Mouse (Mus musculus): ENCODE measurements around the gene Fhad1. TPM values are rescaled to one million over a fixed set of nuclear protein-coding genes. Genes with fewer than 3 reads are reported as not detected.

The Fhad1 gene
- polyA plus RNA-seq, 1 experiment from 2014 or later, result 5.2 TPM

DNA sequence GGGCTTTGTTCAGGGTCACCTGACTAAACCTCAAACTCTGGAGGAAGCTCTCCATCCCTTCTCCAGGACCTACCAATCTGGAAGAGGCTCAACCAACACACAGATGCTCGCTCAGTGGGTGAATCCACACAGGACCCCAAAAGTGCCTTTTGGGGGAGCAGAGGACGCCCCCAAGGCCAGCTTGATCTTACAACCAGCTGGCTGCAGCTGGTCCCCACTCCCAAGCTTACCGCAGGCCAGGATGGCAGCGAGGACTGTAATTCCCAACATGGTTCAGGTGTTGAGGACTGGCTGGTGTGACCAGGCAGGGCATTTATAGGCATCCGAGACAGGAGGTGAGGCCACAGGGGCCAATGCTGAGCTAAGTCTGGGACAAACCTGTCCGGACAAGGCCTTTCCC lies 168.9 kb downstream of the Fhad1 start, which contains the start of gene Ctrc:
TSS of gene Ctrc (minus strand) at position 361 of the 400 bp plus-strand sequence.
- WGBS, result 88% methylated on average over 6 of the region's 6 CpGs
- no peaks in the 10 kb centered on the region for H3K4me1 ChIP-seq (ENCODE audit: control insufficient read depth, insufficient read depth, low read length)

More for the DNA sequence above, 168.9 kb downstream of the Fhad1 start, which contains the start of gene Ctrc:
- ATAC-seq (ENCODE audit: low read depth), result no peak
- H3K9ac ChIP-seq (replicated peaks; ENCODE audit: low read depth, low read length), result no peak within 1 kb of the TSS
- no peak within 1 kb of the TSS for H3K4me3 ChIP-seq (ENCODE audit: low read depth, low read length)
- H3K27me3 ChIP-seq (ENCODE audit: control insufficient read depth, insufficient read depth, low read length), result no peaks in the 10 kb centered on the region
- no peaks in the 10 kb centered on the region for H3K9me3 ChIP-seq (ENCODE audit: control insufficient read depth, low read length)
- H3K27ac ChIP-seq (ENCODE audit: low read depth, low read length), result no peak within 1 kb of the TSS
- H3K36me3 ChIP-seq (ENCODE audit: control insufficient read depth, insufficient read depth, low read length), result no peaks in the 10 kb centered on the region
- H3K4me2 ChIP-seq (ENCODE audit: low read depth, low read length), result no peak within 1 kb of the TSS

Other genes with a start within 250 kb of the Fhad1 start
- 5.8 and 6.4 TPM in 2 replicates for gene Dnajc16, start 224.2 kb downstream of the Fhad1 start, polyA plus RNA-seq (2014; fragmentation: Nextera tagmentation; extraction: Ambion mirVana)
- gene Casp9, start 221.5 kb downstream of the Fhad1 start, polyA plus RNA-seq (2014; fragmentation: Nextera tagmentation; extraction: Ambion mirVana), result 17.3 and 18.2 TPM in 2 replicates
- not detected in 2 replicates for gene Cela2a, start 188.9 kb downstream of the Fhad1 start, polyA plus RNA-seq (2014; fragmentation: Nextera tagmentation; extraction: Ambion mirVana)
- not detected in 2 replicates for gene Ctrc, start 168.7 kb downstream of the Fhad1 start, polyA plus RNA-seq (2014; fragmentation: Nextera tagmentation; extraction: Ambion mirVana)
- gene Efhd2, start 140.2 kb downstream of the Fhad1 start, polyA plus RNA-seq (2014; fragmentation: Nextera tagmentation; extraction: Ambion mirVana), result 33.2 and 36.3 TPM in 2 replicates
- gene Tmem51, start 69.2 kb upstream of the Fhad1 start, polyA plus RNA-seq (2014; fragmentation: Nextera tagmentation; extraction: Ambion mirVana), result 4.0 and 4.9 TPM in 2 replicates
- gene Kazn, start 224.3 kb upstream of the Fhad1 start, polyA plus RNA-seq (2014; fragmentation: Nextera tagmentation; extraction: Ambion mirVana), result 17.9 and 20.5 TPM in 2 replicates